Mouse (Mus musculus) neural tube, embryonic 14.5 days (tissue): ENCODE measurements around the gene Tgfb1. TPM values are rescaled to one million over a fixed set of nuclear protein-coding genes. Genes with fewer than 3 reads are reported as not detected.

Experiments used
- ATAC-seq: fragments of 200-750 bp; cut with Nextera tagmentation; 2 replicates; pipeline ENCODE4 v1.8.0; 2017; ENCODE audit warnings: low read depth, mild to moderate bottlenecking, moderate TSS enrichment, moderate library complexity
- H3K27ac ChIP-seq: fragments of 300-500 bp; sonication (generic); 2 replicates; pipeline ENCODE4 v1.5.1; 2014; ENCODE audit warnings: low read depth, mild to moderate bottlenecking, control low read depth, low read length, moderate library complexity, mixed read lengths
- H3K27me3 ChIP-seq: fragments of 300-500 bp; sonication (generic); 2 replicates; pipeline ENCODE4 v1.6.1; 2014; ENCODE audit warnings: low read length; ENCODE audit not compliant: control insufficient read depth, insufficient read depth
- H3K36me3 ChIP-seq: fragments of 300-500 bp; sonication (generic); 2 replicates; pipeline ENCODE4 v1.6.1; 2014; ENCODE audit warnings: low read length, mixed read lengths; ENCODE audit not compliant: control insufficient read depth, insufficient read depth
- H3K4me1 ChIP-seq: fragments of 300-500 bp; sonication (generic); 2 replicates; pipeline ENCODE4 v1.6.1; 2014; ENCODE audit warnings: low read length; ENCODE audit not compliant: control insufficient read depth, insufficient read depth
- H3K4me2 ChIP-seq: fragments of 300-500 bp; sonication (generic); 2 replicates; pipeline ENCODE4 v1.6.1; 2014; ENCODE audit warnings: mild to moderate bottlenecking, low read depth, low read length, control low read depth
- H3K4me3 ChIP-seq: fragments of 300-500 bp; sonication (generic); 2 replicates; pipeline ENCODE4 v1.5.1; 2014; ENCODE audit warnings: low read depth, low read length, control low read depth, mixed read lengths
- H3K9ac ChIP-seq: fragments of 300-500 bp; sonication (generic); replicated peaks from 2 replicates; pipeline ENCODE4 v1.6.1; 2014; ENCODE audit warnings: low read depth, mild to moderate bottlenecking, control low read depth, low read length, mixed read lengths
- H3K9me3 ChIP-seq: fragments of 300-500 bp; sonication (generic); 2 replicates; pipeline ENCODE4 v1.6.1; 2016; ENCODE audit warnings: low read length; ENCODE audit not compliant: control insufficient read depth
- WGBS: fragments of 180-500 bp; shearing (Covaris S2); extraction: QIAGEN DNeasy Blood & Tissue Kit; methylation state at CpG from one replicate; pipeline ENCODE4 v1.1.7; 2014; 5-methylcytosine and 5-hydroxymethylcytosine counted together
- polyA plus RNA-seq: library from polyadenylated mRNA; unstranded; fragments of >200 nt; fragmentation: Nextera tagmentation; extraction: Ambion mirVana; gene quantifications from 2 replicates; pipeline ENCODE4 v1.2.1, GENCODE M21; 2014

Gene Tgfb1
- polyA plus RNA-seq, 1 experiment from 2014 or later, result 0.42 TPM

DNA sequence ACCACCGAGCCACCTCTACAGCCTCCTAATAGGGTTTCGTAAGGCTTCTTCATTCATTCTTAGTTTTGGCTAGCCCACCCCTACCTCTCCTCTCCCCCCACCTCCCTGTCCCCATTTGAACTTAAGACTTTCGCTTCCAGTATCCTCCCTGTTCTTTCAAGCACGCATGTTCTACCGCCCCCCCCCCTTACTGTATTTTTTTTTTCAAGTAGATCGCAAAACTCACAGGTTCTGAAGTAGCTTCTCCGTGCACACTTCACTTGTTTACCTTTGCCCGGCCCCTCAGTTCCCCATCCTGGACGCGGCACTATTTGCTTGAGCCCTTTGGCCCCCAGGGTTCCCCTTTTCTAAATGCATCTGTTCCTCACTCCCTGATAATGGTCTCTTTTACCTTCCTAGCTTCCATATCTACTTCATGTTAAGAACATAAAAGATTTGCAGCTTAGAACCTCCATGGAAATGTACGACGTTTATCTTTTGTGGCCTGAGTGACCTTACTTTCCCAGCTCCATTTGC is 34.5 kb upstream of the Tgfb1 start:
- H3K27me3 ChIP-seq, result no peaks in the 10 kb centered on the region
- H3K4me3 ChIP-seq, result no peak overlapping the region
- H3K36me3 ChIP-seq, result no peaks in the 10 kb centered on the region
- ATAC-seq, result no peak
- H3K4me2 ChIP-seq, result no peak overlapping the region
- H3K4me1 ChIP-seq, result no peaks in the 10 kb centered on the region; the same call in 1 of the 2 replicates
- H3K9ac ChIP-seq, result no peak overlapping the region
- 92% methylated on average over 12 of the region's 12 CpGs for WGBS
- H3K27ac ChIP-seq, result no peak overlapping the region
- H3K9me3 ChIP-seq, result no peaks in the 10 kb centered on the region

DNA sequence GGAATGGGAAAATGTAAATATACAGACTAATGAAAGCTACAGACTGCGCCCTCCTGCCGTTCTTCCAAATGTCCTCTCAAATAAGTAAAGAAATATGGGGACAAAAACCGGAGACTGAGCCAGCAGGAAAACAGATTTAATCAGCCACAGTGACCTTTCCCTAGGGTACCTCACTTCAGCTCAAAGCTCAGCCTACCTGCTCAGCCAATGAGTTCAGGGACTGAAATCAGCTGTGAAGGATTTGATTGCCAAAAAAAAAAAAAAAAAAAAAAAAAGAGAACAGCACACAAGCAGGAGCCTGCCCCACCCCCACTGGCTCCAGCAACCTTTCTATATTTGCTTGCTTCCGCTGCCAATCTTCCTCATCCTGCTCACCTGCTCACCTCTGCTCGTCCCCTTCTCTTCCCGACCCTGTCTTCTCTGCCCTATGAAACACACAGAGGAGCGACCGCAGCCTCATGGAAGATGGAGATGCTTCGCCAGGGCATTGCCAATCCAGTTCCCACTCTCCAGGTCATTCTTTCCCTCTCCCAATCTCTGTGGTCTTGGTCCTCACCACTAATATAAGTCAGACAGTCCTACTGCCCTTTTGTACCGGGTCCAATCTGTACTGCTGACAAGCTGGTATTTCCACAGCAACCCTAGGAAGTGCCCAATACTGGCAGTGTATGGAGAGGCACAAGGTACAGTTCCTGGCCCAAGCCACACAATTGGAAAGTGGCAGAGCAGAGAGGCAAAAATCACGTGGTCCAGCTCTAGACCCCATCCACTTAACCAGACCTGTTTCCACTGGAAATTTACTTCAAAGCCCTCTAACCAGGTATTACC is 31.0 kb upstream of the Tgfb1 start:
- Histone ChIP-seq H3K4me2 (no peak overlapping the region), H3K4me1 (peaks cover 10% of the 10 kb centered on the region), H3K9ac (no peak overlapping the region), H3K4me3 (no peak overlapping the region), H3K9me3 (no peaks in the 10 kb centered on the region), H3K27ac (no peak overlapping the region), H3K36me3 (no peaks in the 10 kb centered on the region), H3K27me3 (no peaks in the 10 kb centered on the region)
- 77% methylated on average over 11 of the region's 11 CpGs for WGBS
- no peak for ATAC-seq

GRCm38 (mm10) chr7:25657785-25658184 is 29.0 kb upstream of the Tgfb1 start:
- 47% methylated on average over 10 of the region's 10 CpGs for WGBS
- Histone ChIP-seq H3K9ac (peak overlapping the region; percentile 67), H3K4me1 (peaks cover 10% of the 10 kb centered on the region), H3K4me3 (peak overlapping the region; percentile 55), H3K27me3 (no peaks in the 10 kb centered on the region), H3K9me3 (no peaks in the 10 kb centered on the region), H3K36me3 (no peaks in the 10 kb centered on the region), H3K27ac (no peak overlapping the region), H3K4me2 (peak overlapping the region; percentile 83)
- ATAC-seq, result no peak

- Histone ChIP-seq H3K27me3 (no peaks in the 10 kb centered on the region), H3K36me3 (0 out of 2 replicates have a peak, but pooled peaks cover 4% of the 10 kb centered on the region), H3K4me2 (peak within 1 kb of the TSS; percentile 83), H3K9me3 (no peaks in the 10 kb centered on the region), H3K4me3 (peak within 1 kb of the TSS; percentile 55), H3K4me1 (peaks cover 10% of the 10 kb centered on the region), H3K27ac (0 out of 2 replicates have a peak within 1 kb of the TSS, but pooled peaks have one; percentile 58), H3K9ac (peak within 1 kb of the TSS; percentile 67)
- peak; percentile 99 for ATAC-seq
- under 1% methylated on average over 50 of the region's 50 CpGs for WGBS
Measured at GRCm38 (mm10) chr7:25658657-25659472, 27.9 kb upstream of the Tgfb1 start, which contains the start of the genes Bckdha and Exosc5. TSS of gene Bckdha (minus strand) at chr7:25658981. TSS of gene Exosc5 (plus strand) at chr7:25659164.

GRCm38 (mm10) chr7:25666381-25666780 is 20.4 kb upstream of the Tgfb1 start:
- Histone ChIP-seq H3K27ac (no peak overlapping the region), H3K4me3 (no peak overlapping the region), H3K36me3 (peaks cover 24% of the 10 kb centered on the region), H3K9me3 (no peaks in the 10 kb centered on the region), H3K9ac (no peak overlapping the region), H3K4me2 (no peak overlapping the region), H3K4me1 (no peaks in the 10 kb centered on the region), H3K27me3 (no peaks in the 10 kb centered on the region)
- no peak for ATAC-seq
- 95% methylated on average over 8 of the region's 8 CpGs for WGBS

GRCm38 (mm10) chr7:25669158-25669557 is 17.6 kb upstream of the Tgfb1 start:
- whole genome bisulfite sequencing, result 90% methylated on average over 10 of the region's 10 CpGs
- Histone ChIP-seq H3K27ac (no peak overlapping the region), H3K4me2 (no peak overlapping the region), H3K4me1 (no peaks in the 10 kb centered on the region), H3K9ac (no peak overlapping the region), H3K27me3 (0 out of 2 replicates have a peak, but pooled peaks cover 6% of the 10 kb centered on the region), H3K4me3 (no peak overlapping the region), H3K9me3 (no peaks in the 10 kb centered on the region), H3K36me3 (peaks cover 17% of the 10 kb centered on the region)
- no peak for ATAC-seq

DNA sequence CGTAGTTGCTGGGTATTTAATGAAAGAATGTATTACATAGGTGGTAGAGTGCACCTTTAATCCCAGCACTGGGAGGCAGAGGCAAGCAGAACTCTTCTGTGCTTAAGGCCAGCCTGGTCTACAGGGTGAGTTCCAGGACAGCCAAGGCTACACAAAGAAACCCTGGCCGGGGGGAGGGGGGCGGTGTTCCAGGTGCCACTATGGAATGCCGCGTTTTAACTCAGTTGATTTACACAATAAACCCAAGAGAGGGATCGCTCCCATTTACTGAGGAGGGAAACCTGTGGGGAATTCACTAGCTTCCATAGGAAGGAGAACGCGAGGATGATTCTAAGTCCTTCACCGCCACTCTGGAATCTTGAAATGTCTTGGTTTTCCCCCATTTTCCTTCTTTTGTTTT is 17.2 kb upstream of the Tgfb1 start:
- no peak for ATAC-seq
- Histone ChIP-seq H3K27me3 (0 out of 2 replicates have a peak, but pooled peaks cover 6% of the 10 kb centered on the region), H3K27ac (no peak overlapping the region), H3K9ac (no peak overlapping the region), H3K9me3 (no peaks in the 10 kb centered on the region), H3K4me3 (no peak overlapping the region), H3K4me1 (no peaks in the 10 kb centered on the region), H3K4me2 (no peak overlapping the region), H3K36me3 (peaks cover 16% of the 10 kb centered on the region)
- WGBS, result 78% methylated on average over 9 of the region's 9 CpGs

GRCm38 (mm10) chr7:25670096-25670495 is 16.7 kb upstream of the Tgfb1 start:
- no peak for ATAC-seq

More at GRCm38 (mm10) chr7:25670096-25670495, 16.7 kb upstream of the Tgfb1 start:
- Histone ChIP-seq H3K9me3 (no peaks in the 10 kb centered on the region), H3K27ac (no peak overlapping the region), H3K36me3 (peaks cover 14% of the 10 kb centered on the region), H3K4me1 (no peaks in the 10 kb centered on the region), H3K4me3 (no peak overlapping the region), H3K9ac (no peak overlapping the region), H3K27me3 (0 out of 2 replicates have a peak, but pooled peaks cover 6% of the 10 kb centered on the region), H3K4me2 (no peak overlapping the region)
- 97% methylated on average over 4 of the region's 4 CpGs for WGBS
